Mouse (Mus musculus): Measurements from ENCODE around the gene Anapc2. TPM values are rescaled to one million over a fixed set of nuclear protein-coding genes. Genes with fewer than 3 reads are reported as not detected.
A peak's percentile ranks its signal among the peaks of the same experiment; 100 is the strongest.
"Not testable (repeated sequence)": the region's sequence is repeated elsewhere in the genome, so short reads cannot be mapped to it uniquely, and the experiment has no call there.

Anapc2 gene
- polyA plus RNA-seq, 1 experiment from 2014 or later = 140 TPM

GRCm38 (mm10) chr2:25242101-25242506 is 30.2 kb upstream of the Anapc2 start, which contains the start of the genes Rnf208 and Cysrt1:
TSS of gene Rnf208 (plus strand) at chr2:25242255.
TSS of gene Cysrt1 (minus strand) at chr2:25242452.
- Histone ChIP-seq H3K9ac (peak within 1 kb of the TSS; percentile 37; the same call in 1 of the 2 replicates), H3K36me3 (peaks cover 11% of the 10 kb centered on the region), H3K9me3 (no peaks in the 10 kb centered on the region), H3K27ac (peak within 1 kb of the TSS; percentile 73), H3K4me2 (peak within 1 kb of the TSS; percentile 97), H3K4me3 (peak within 1 kb of the TSS; percentile 53), H3K27me3 (peaks cover 35% of the 10 kb centered on the region), H3K4me1 (peaks cover 28% of the 10 kb centered on the region)
- ATAC-seq (ENCODE audit: insufficient number of reproducible peaks, low FRiP score, low TSS enrichment, low read depth) = no peak
- WGBS = under 1% methylated on average over 40 of the region's 59 CpGs

GRCm38 (mm10) chr2:25243342-25243741 is 28.9 kb upstream of the Anapc2 start:
- Histone ChIP-seq H3K4me2 (no peak overlapping the region), H3K27me3 (peaks cover 35% of the 10 kb centered on the region), H3K4me3 (no peak overlapping the region), H3K4me1 (peaks cover 28% of the 10 kb centered on the region), H3K27ac (no peak overlapping the region), H3K36me3 (peaks cover 21% of the 10 kb centered on the region), H3K9ac (no peak overlapping the region), H3K9me3 (no peaks in the 10 kb centered on the region)
- 75% methylated on average over 8 of the region's 8 CpGs for WGBS
- ATAC-seq (ENCODE audit: insufficient number of reproducible peaks, low FRiP score, low TSS enrichment, low read depth) = no peak

GRCm38 (mm10) chr2:25244144-25244543 is 28.1 kb upstream of the Anapc2 start:
- H3K4me3 ChIP-seq = no peak overlapping the region
- H3K9me3 ChIP-seq = no peaks in the 10 kb centered on the region
- no peak overlapping the region for H3K4me2 ChIP-seq
- H3K9ac ChIP-seq = no peak overlapping the region
- ATAC-seq (ENCODE audit: insufficient number of reproducible peaks, low FRiP score, low TSS enrichment, low read depth) = no peak
- H3K4me1 ChIP-seq = peaks cover 28% of the 10 kb centered on the region
- H3K27me3 ChIP-seq = peaks cover 35% of the 10 kb centered on the region
- H3K36me3 ChIP-seq = peaks cover 29% of the 10 kb centered on the region
- H3K27ac ChIP-seq = no peak overlapping the region
- whole genome bisulfite sequencing = 84% methylated on average over 4 of the region's 4 CpGs

GRCm38 (mm10) chr2:25246183-25247072 is 25.9 kb upstream of the Anapc2 start, which contains the start of gene AL732309.1:
TSS of gene AL732309.1 (minus strand) at chr2:25246863.
- no peak for ATAC-seq (ENCODE audit: insufficient number of reproducible peaks, low FRiP score, low TSS enrichment, low read depth)
- Histone ChIP-seq H3K27ac (no peak within 1 kb of the TSS; the same call in 1 of the 2 replicates), H3K9ac (no peak within 1 kb of the TSS), H3K9me3 (no peaks in the 10 kb centered on the region), H3K4me2 (no peak within 1 kb of the TSS), H3K4me1 (peaks cover 15% of the 10 kb centered on the region), H3K4me3 (no peak within 1 kb of the TSS), H3K36me3 (peaks cover 47% of the 10 kb centered on the region), H3K27me3 (peaks cover 26% of the 10 kb centered on the region)
- 83% methylated on average over 10 of the region's 10 CpGs for WGBS

- peaks cover 16% of the 10 kb centered on the region for H3K4me1 ChIP-seq
- no peak for ATAC-seq (ENCODE audit: insufficient number of reproducible peaks, low FRiP score, low TSS enrichment, low read depth)
- 79% methylated on average over 1 of the region's 1 CpGs for WGBS
- H3K27ac ChIP-seq = no peak overlapping the region
- peaks cover 45% of the 10 kb centered on the region for H3K36me3 ChIP-seq
- no peak overlapping the region for H3K4me2 ChIP-seq
- H3K9me3 ChIP-seq = no peaks in the 10 kb centered on the region
- no peaks in the 10 kb centered on the region for H3K27me3 ChIP-seq
- H3K9ac ChIP-seq = no peak overlapping the region
- no peak overlapping the region for H3K4me3 ChIP-seq
Observed at GRCm38 (mm10) chr2:25252331-25252730, 19.9 kb upstream of the Anapc2 start.

GRCm38 (mm10) chr2:25255284-25255779 is 16.9 kb upstream of the Anapc2 start, which contains the start of gene Tmem203:
TSS of gene Tmem203 (plus strand) at chr2:25255439.
- peak; percentile 79 for ATAC-seq (ENCODE audit: insufficient number of reproducible peaks, low FRiP score, low TSS enrichment, low read depth)
- Histone ChIP-seq H3K9ac (peak within 1 kb of the TSS; percentile 72), H3K4me2 (peak within 1 kb of the TSS; percentile 86), H3K9me3 (no peaks in the 10 kb centered on the region), H3K36me3 (peaks cover 16% of the 10 kb centered on the region), H3K27me3 (no peaks in the 10 kb centered on the region), H3K4me1 (peaks cover 16% of the 10 kb centered on the region), H3K4me3 (peak within 1 kb of the TSS; percentile 99), H3K27ac (peak within 1 kb of the TSS; percentile 86)
- WGBS = under 1% methylated on average over 39 of the region's 39 CpGs

- peaks cover 16% of the 10 kb centered on the region for H3K4me1 ChIP-seq
- peak overlapping the region; percentile 99 for H3K4me3 ChIP-seq
- peak overlapping the region; percentile 86 for H3K4me2 ChIP-seq
- WGBS = 55% methylated on average over 12 of the region's 12 CpGs
- H3K9me3 ChIP-seq; ATAC-seq (ENCODE audit: insufficient number of reproducible peaks, low FRiP score, low TSS enrichment, low read depth); H3K9ac ChIP-seq; H3K27me3 ChIP-seq; H3K36me3 ChIP-seq; H3K27ac ChIP-seq: not testable (repeated sequence)
Observed at GRCm38 (mm10) chr2:25256443-25257109, 15.7 kb upstream of the Anapc2 start.

- H3K4me3 ChIP-seq; H3K27ac ChIP-seq; H3K27me3 ChIP-seq; H3K9me3 ChIP-seq; ATAC-seq (ENCODE audit: insufficient number of reproducible peaks, low FRiP score, low TSS enrichment, low read depth); H3K9ac ChIP-seq; H3K4me2 ChIP-seq; H3K36me3 ChIP-seq: not testable (repeated sequence)
- 84% methylated on average over 5 of the region's 5 CpGs for WGBS
- peaks cover 21% of the 10 kb centered on the region for H3K4me1 ChIP-seq
Observed at GRCm38 (mm10) chr2:25257250-25257649, 15.0 kb upstream of the Anapc2 start.

- WGBS = 61% methylated on average over 2 of the region's 2 CpGs
- ATAC-seq (ENCODE audit: insufficient number of reproducible peaks, low FRiP score, low TSS enrichment, low read depth) = no peak
- H3K4me3 ChIP-seq = no peak overlapping the region
Observed at GRCm38 (mm10) chr2:25258887-25259286, 13.4 kb upstream of the Anapc2 start.

GRCm38 (mm10) chr2:25261870-25262269 is 10.4 kb upstream of the Anapc2 start:
- no peak; the same call in 1 of the 2 replicates for ATAC-seq (ENCODE audit: insufficient number of reproducible peaks, low FRiP score, low TSS enrichment, low read depth)

More at GRCm38 (mm10) chr2:25258887-25259286, 13.4 kb upstream of the Anapc2 start:
- Histone ChIP-seq H3K4me2 (no peak overlapping the region), H3K27ac (no peak overlapping the region), H3K4me1 (peaks cover 33% of the 10 kb centered on the region), H3K27me3 (peaks cover 9% of the 10 kb centered on the region), H3K9ac (no peak overlapping the region), H3K9me3 (no peaks in the 10 kb centered on the region), H3K36me3 (no peaks in the 10 kb centered on the region)

GRCm38 (mm10) chr2:25262291-25262767 is 9.9 kb upstream of the Anapc2 start, which contains the start of gene Tprn:
TSS of gene Tprn (plus strand) at chr2:25262618.
- under 1% methylated on average over 39 of the region's 39 CpGs for WGBS
- Histone ChIP-seq H3K4me3 (peak within 1 kb of the TSS; percentile 63), H3K9me3 (no peaks in the 10 kb centered on the region), H3K36me3 (no peaks in the 10 kb centered on the region), H3K4me2 (peak within 1 kb of the TSS; percentile 98), H3K27ac (no peak within 1 kb of the TSS; the same call in 1 of the 2 replicates), H3K27me3 (peaks cover 20% of the 10 kb centered on the region), H3K9ac (peak within 1 kb of the TSS; percentile 54), H3K4me1 (peaks cover 39% of the 10 kb centered on the region)
- ATAC-seq (ENCODE audit: insufficient number of reproducible peaks, low FRiP score, low TSS enrichment, low read depth) = peak; percentile 97

More at GRCm38 (mm10) chr2:25261870-25262269, 10.4 kb upstream of the Anapc2 start:
- peak overlapping the region; percentile 98 for H3K4me2 ChIP-seq
- 46% methylated on average over 12 of the region's 12 CpGs for WGBS
- peaks cover 20% of the 10 kb centered on the region for H3K27me3 ChIP-seq
- H3K9me3 ChIP-seq = no peaks in the 10 kb centered on the region
- peak overlapping the region; percentile 63 for H3K4me3 ChIP-seq
- H3K36me3 ChIP-seq = no peaks in the 10 kb centered on the region
- H3K9ac ChIP-seq = no peak overlapping the region
- no peak overlapping the region; the same call in 1 of the 2 replicates for H3K27ac ChIP-seq
- peaks cover 39% of the 10 kb centered on the region for H3K4me1 ChIP-seq
